Mouse (Mus musculus) B cell, adult 62 days (primary cell): ENCODE results near the gene Npas1. TPM values are rescaled to one million over a fixed set of nuclear protein-coding genes. Genes with fewer than 3 reads are reported as not detected.

ENCODE experiments used
- total RNA-seq: library from RNA; stranded (reverse); gene quantifications from 4 replicates; pipeline ENCODE4 v1.2.4, GENCODE M21; 2023

Npas1 gene
- not detected in 4 replicates for total RNA-seq

DNA sequence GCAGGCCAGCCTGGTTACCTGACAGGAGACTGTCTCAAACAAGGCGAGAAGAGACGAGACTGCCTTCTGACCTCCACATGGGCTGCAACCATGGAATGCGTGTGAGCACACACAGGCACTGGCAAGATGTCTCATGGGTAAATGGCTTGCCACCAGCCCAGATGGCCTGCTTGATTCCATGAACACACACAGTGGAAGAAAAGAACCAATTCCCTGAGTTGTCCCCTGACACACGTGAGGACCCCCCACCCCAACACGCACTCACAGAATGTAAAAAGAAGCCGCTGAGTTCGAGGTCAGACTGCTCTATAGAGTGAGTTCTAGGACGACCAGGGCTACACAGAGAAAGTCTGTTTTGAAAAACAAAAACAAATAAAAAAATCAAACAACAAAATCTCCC, at the start of gene Npas1:
Npas1 (minus strand) TSS at position 101 of the 400 bp plus-strand sequence.

DNA sequence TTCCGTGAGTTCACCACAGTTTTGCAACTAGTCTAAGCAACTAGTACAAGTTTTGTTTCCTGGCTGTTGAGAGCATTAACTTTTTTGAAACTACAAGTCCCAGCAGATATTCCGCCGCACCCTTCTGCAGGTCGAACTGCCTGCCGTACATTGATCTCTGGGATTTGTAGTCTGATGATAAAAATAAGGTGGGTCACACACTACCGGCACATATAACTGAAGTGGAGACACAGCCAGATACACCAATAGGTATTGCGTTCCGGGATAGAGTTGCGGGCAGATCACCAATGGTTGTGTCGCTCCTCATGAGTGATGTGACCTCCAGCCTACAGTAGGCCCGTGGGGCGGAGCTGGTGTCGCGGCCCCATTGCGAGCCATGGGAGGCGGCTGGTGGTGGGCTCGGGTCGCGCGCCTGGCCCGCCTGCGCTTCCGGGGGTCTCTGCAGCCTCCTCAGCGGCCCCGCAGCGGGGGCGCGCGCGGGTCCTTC, 24.9 kb downstream of the Npas1 start, which contains the start of gene Tmem160:
Tmem160 (plus strand) TSS at position 193 of the 487 bp plus-strand sequence.

Other genes starting within 250 kb of the Npas1 start
- gene C5ar2, start 233.6 kb downstream of the Npas1 start, total RNA-seq: 1.3 to 2.0 TPM (median 1.5 TPM) in 4 replicates
- gene C5ar1, start 218.2 kb downstream of the Npas1 start, total RNA-seq: not detected in 4 replicates
- gene Inafm1, start 204.1 kb downstream of the Npas1 start, total RNA-seq: 33.1 to 39.0 TPM (median 33.8 TPM) in 4 replicates
- 436 to 443 TPM (median 440 TPM) in 4 replicates for gene Ccdc9, start 190.9 kb downstream of the Npas1 start, total RNA-seq
- 9.9 to 18.6 TPM (median 14.2 TPM) in 4 replicates for gene Bbc3, start 169.3 kb downstream of the Npas1 start, total RNA-seq
- gene Sae1, start 89.9 kb downstream of the Npas1 start, total RNA-seq: 45.3 to 57.1 TPM (median 50.7 TPM) in 4 replicates
- 83.6 to 104 TPM (median 96.1 TPM) in 4 replicates for gene Zc3h4, start 76.8 kb downstream of the Npas1 start, total RNA-seq
- 32.2 to 39.7 TPM (median 39.1 TPM) in 4 replicates for gene Tmem160, start 24.9 kb downstream of the Npas1 start, total RNA-seq
- gene Arhgap35, start 137.3 kb upstream of the Npas1 start, total RNA-seq: 22.0 to 24.2 TPM (median 22.9 TPM) in 4 replicates
- not detected in 4 replicates for gene Ceacam15, start 198.0 kb upstream of the Npas1 start, total RNA-seq
- gene Ceacam9, start 244.2 kb upstream of the Npas1 start, total RNA-seq: not detected in 4 replicates